Mouse (Mus musculus) thymus, adult 2 months (tissue): Measurements from ENCODE around the gene Gm7694.

Experiments used
- CTCF ChIP-seq: fragments of 200-500 bp; IDR thresholded peaks from 2 replicates; pipeline ENCODE4 v1.5.1; 2012; ENCODE audit warnings: mild to moderate bottlenecking, control low read depth, low read length, moderate library complexity, borderline replicate concordance; ENCODE audit not compliant: control insufficient read depth, poor library complexity, insufficient read depth; ENCODE audit errors: extremely low read depth
- POLR2A ChIP-seq: fragments of 200-500 bp; IDR thresholded peaks from 2 replicates; pipeline ENCODE4 v1.6.1; 2012; ENCODE audit warnings: mild to moderate bottlenecking, low read length, control low read depth, moderate library complexity; ENCODE audit not compliant: control insufficient read depth, poor library complexity, insufficient read depth; ENCODE audit errors: extremely low read depth

DNA sequence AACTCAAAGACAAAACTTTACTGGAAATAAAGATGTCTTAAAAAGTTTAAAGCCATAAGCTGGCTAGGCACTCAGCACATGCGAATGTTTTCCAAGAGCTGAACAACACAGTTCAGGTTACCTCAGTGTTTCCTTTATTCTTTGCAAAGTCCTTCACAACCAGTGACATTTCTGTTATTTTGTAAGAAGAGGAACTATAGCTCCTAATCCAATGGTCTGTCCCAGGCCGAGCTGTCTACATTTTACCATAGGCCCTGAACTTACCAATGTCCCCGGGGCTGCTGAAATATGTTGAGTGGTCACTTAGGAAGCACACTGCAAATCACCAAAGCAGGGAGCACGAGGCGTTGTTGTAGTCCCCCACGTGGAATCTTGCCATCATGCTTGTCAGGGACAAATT is 35.9 kb downstream of the Gm7694 start:
- TF ChIP-seq POLR2A = no peak
- no peak for TF ChIP-seq CTCF
